Mouse (Mus musculus): ENCODE data around the gene Nol4l.
A peak's percentile ranks its signal among the peaks of the same experiment; 100 is the strongest.

Nol4l gene

DNA sequence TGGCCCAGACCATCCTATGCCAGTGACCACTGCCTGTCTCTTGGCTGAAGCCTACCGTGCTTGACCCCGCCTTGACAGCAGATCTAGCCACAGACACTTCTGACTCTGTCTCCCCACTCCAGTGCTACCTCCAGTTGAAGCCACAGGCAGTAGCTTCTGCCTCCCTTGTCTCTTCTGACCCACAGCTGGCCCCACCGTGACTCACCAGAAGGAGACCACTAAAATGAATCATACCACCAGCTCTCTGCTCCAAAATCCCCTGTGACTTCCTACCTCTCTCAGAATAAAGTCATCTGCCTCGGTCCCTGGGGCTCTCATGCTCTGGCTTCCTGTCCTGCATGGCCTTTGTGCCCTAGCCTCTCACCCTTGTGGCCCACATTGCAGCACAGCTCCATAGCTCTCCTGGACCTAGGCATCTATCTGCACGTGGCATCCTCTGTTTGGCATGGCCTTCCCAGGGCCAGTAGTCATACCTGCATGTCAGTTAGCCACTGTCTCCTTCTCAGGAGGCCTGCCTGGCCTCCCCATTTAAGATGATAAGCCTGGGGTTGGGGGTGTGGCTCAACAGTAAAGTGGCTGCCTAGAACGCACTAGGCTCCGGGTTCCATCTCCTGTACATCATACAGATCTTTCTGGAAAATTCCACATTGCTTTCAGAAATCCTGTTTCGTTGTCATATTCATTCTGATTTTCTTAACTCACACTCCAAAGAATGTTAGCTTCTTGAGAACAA is 13.3 kb upstream of the Nol4l start:
- DNase-seq = no peak

DNA sequence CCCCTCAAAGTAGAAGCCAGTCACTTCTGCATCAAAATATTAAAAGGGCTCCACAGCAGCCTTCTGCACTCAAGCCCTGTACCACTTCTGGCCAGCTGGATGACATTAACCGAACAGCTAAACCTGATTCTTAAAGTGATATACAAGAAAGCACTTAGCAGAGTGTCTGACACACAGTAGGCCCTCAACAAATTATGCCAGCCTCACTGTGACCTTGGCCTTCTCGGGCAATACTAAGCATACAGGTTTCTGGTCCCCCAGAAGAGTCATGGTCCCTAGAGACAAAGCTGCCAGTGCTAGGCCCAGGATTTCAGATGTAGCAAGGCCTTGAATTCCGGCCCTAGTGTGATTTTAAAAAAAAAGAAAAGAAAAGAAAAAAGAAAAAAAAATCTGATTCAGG is 9.1 kb upstream of the Nol4l start:
- DNase-seq = no peak

DNA sequence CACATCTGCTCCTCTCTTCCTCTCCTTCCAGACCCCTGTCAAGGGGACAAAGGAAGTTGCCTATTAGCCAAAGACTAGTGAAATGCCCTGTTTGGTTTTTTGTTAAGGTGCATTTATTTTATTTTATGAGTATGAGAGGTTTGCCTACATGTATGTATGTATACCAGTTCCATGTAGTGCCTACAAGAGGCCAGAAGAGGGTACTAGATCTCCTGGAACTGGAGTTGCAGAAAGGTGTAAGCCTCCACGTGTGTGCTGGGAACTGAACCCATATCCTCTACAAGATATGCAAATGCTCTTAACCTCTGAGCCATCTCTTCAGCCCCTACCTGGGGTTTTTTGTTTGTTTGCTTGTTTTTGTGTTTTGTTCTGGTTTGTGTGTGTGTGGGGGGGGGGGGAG is 4.2 kb upstream of the Nol4l start:
- no peak for DNase-seq

DNA sequence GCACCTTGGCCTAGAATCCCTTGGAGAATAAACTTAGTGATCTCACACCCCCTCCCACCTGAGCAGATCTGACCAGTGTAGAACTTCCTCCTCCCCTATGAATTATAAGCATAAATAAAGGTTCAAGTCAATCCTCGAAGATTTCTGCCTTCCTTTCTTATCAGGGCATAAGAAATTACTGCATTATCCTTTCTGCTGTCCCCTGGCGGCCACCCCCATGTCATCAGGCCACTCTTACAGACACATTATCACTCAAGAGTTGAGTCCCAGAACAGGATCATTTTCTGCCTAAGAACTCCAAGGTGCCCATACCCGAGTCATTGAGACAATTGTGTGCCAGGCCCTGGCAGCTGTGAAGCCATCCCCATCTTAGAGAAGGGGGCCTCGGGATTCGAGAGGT is 1.2 kb upstream of the Nol4l start:
- DNase-seq = no peak

DNA sequence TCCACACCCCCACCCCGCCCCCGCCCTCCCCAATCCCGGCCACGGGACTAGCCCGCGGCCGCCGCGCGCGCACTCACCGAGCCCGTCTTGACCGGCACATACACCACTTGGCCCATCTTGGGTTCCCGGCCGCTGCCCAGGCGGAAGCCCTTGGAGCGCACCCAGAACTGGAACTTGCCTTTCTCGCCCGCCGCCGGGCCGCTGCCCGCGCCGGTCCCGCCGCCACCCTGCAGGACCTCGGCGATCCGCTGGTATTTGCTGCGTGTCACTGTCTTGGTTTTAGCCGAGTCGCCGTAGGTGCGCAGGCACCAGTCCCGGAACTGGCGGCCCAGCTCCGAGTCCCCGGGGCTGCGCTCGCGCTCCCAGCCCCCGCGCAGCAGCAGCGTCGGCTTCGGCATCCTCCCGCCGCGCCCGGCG is 398 bp downstream of the Nol4l start:
- no peak for DNase-seq

DNA sequence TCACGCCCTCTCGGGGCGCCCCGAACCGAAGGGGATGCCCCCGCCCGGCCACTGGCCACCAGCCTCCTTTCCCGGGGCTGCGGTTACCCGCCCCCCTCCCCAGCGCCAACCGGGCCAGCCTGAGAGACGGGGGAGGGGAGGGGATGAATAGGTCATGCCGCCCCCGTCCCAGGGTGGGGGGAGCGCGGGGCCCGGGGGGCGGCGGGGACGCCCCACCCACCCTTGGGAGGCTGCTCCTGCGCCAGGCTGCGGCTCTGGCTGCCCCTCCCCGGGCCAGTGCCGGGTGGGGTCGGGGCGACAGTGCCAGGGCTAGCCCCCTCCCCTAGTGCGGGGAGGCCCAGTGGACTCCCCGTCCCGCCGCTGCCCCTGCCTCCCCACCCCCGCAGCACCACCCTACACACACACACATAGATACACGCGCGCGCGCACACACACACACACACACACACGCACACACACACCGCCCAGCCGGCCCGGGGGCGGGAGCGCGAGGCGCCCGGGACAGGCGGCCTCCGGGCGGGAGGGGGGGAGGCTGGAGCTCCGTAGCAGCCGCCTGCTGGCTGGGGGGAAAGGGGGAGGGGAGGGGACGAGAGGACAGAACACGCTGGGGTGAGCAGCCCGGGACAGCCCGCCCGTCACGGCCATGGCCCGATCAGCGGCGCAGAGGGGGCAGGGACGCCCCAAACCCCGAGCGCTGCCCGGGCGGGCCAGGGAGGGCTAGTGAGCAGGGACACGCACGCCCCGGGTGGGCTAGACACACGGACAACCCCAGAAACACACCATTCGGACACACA is 1.0 kb downstream of the Nol4l start:
- DNase-seq = no peak

DNA sequence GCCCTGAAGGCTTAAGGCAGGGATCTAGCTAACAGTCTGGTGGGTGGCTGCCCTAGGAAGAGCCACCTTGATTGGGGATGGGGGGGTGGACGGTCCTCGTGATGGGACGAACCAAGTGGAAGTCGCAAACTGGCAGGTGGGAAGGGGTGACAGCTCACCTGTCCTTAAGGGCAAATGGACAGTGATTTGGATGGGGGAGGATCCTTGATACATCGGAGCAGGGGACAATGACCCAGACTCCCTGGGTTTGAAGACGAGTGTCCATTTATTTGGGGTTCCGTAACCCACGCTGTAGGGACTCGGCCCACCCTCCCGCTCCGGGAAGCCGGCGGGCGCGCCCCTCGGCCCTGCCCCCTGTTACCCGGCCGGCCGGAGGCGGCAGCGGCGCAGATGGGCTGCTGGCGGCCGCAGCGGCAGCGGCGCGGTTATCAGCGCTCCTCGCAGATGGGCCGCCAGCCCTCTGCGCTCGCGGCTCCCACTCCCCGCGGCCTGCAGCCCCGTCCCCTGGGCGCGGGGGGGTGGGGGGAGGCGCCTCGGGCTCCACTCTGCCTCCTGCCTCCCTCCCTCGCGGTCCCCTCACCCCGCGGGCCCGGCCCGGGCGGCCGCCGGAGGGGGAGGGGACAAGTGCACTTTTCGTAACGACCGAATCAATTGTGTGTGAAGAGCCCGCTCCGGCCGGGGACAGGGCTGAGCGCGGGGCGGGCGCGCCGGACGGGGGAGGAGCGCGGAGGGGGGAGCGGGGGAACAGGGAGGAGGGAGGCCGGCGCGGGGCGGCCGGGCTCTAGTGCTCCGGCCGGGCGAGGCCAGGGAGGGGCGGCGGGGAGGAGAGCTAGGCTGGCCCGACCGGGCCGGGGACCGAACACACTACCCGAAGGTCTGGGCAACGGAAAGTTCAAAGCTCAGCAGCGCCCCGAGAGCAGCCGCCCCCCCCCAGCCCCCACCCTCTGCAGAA is 1.9 kb downstream of the Nol4l start:
- peak in 1 of 2 experiments; percentile 9 for DNase-seq

DNA sequence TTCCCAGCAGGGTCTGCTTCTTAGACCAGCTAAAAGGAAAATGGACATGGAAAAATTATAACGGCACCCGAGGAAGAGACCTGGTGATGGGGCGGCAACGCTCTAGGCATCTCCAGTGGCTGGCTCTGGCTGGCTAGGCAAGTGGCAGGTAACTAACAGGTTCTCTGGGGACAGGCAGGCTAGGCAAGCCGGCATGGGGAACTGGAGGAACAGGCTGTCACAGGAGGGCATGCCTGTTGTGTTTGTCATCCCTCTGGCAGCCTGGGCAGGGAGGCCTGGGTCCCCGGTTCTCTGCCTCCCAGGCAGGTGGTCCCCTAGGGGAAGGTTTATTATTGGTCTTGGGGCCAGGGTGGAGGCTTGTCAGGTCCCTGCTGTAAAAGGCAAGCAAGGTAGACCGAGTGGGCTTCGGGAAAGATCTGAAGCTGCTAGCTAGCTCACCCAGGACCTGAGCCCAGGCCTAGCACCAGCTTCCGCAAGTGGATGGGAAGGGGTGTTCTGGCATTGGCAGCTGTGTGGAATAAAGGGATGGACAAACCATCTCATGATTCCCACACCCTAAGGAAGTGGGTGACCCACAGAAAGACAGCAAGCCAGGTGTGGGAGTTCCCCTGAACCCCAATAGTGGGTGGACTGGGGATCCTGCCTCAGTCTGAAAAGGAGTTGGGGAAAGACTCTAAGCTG is 2.8 kb downstream of the Nol4l start:
- no peak for DNase-seq

DNA sequence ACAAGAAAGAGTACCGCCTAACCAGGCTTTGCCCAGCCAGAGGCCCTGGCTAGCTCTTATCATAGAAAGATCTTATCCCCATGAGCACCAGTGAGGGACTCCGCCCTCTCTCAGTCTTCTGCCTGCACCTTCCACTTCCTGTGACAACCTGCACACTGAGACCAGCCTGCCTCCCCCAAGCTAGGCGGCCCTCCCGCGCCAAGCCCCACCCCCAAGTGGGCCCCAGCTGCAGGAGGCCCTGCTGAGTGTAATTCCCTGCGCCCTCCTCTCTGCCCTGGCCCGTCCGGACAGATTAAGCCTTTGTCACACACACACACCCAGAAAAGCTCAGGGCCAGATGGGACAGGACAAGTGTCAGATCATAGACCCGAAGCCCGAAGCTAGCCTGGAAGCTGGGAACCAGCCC is 3.9 kb downstream of the Nol4l start:
- DNase-seq = peak; percentile 69 to 80

DNA sequence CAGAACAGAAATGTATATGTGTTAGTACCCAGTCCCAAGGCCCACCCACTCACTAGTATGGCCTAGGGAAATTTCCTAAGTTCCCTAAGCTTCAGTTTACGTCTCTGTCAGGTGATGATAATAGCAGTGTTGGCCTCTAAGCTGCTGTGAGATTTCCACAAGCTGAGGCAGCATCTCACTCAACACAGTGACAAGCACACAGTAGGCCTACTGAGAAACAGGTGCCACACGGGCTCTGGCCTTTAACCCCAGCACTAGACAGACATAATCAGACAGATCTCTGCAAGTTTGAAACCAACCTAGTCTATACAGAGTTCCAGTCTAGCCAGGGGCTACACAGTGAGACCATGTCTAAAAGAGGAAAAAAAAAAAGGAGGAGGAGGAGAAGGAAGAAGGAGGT is 5.0 kb downstream of the Nol4l start:
- no peak for DNase-seq

DNA sequence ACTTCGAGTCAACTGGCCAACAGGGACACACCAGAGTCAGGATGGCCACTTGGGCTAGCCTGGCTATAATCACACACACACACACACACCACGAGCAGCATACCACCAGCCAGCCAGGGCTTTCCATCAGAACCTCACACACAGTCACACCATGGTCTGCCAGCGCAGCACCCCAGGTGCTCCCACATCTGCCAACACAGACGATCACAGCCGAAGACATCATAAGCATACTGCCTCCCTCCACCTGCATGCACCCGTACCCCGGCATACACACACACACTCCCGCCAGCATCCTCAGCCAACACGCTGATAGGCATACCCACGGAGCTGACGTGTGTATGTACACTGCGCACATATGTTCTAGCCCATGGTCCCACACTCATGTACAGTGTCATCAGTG is 6.1 kb downstream of the Nol4l start:
- peak; percentile 34 to 44 for DNase-seq

DNA sequence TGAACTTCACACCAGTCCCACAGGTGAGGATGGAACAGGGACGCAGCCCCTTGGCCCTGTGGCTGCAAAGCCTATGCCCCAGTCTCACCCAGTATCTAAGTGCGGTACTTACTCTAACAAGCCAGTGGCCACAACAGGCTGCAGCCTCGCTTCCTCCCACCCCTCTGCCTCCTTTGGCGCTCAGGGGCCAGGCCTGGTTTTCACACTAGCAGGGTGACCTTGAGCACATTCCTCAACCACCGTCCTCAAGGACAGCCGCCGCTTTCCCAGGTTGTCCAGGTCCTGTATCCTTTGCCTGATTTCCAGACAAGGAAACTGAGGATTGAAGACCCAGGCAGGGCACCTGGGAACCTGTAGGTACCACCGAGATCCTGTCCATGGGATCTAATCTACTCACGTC is 6.6 kb downstream of the Nol4l start:
- DNase-seq = no peak

DNA sequence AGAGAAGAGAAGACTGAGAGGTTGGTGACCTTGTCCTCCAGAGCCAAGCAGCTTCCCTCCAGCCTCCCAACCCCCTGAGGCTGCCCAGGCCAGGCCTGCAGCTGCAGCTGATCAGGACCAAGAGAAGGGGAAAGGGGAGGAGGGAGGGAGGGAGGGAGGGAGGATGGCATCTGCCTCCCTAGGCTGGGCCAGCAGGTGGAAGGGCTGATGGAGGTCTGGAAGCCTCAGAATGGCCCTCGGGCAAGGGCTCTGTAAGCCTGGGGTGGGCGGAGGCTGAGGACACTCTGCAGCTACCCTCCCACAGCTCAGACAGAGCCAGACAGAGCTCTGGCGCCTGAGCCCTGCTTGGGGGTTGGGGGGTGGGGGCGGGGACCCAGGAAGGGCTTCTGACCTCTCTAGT is 7.5 kb downstream of the Nol4l start:
- DNase-seq = no peak

DNA sequence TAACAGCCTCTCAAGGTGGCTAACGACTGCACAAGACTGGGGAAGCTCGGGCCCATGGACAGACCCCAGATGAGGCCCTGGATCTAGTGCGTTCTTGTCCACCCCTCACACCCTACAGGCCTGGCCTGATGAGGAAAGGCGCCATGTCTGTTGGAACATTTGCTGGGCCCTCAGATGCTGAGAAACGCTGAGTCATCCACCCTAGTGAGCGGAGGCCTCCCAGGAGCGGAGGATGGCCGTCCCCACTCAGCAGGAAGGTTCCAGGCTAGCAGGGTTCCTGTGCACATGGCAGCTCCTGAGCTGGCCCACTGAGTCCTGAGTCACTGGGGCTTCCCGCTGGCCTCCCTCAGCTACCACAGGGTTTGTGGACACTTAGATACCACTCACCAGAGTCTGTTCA is 9.7 kb downstream of the Nol4l start:
- no peak for DNase-seq

DNA sequence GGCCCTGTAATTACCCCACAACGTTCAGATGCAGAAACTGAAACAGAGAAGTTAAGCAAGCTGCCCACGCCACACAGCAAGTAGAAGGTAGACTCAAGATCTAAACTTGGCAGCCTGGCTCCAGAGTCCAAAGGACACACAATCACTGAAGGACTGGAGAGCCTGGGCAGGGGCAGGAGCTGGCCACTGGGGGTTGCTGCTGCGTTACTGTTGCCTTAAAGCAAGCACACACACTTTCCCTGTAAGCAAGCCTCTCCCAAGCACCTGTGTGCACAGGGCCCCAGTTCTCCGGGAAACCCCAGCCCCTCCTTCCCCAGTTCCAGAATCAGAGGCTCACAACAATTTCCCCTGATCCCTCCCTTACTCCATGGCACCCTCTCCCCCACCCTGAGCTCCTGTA is 12.8 kb downstream of the Nol4l start:
- DNase-seq = no peak

DNA sequence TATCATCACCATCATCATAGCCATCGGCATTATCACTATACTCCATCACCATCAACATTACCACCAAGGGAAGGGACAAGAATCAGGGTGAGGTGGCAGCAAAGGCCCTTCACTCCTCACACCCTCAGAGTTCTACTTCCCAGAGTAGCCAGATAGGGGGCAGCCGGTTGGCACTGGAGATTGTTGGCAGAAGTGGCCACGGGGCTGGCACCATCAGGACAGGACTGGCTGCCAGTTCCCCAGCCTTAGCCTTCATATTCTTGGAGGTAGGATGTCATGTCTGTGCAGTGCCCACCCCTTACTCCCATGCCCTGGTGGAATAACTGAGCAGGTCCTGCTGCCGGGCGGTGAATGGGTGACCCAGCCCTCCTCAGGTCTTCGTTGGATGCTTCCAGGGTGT is 14.2 kb downstream of the Nol4l start:
- no peak for DNase-seq

DNA sequence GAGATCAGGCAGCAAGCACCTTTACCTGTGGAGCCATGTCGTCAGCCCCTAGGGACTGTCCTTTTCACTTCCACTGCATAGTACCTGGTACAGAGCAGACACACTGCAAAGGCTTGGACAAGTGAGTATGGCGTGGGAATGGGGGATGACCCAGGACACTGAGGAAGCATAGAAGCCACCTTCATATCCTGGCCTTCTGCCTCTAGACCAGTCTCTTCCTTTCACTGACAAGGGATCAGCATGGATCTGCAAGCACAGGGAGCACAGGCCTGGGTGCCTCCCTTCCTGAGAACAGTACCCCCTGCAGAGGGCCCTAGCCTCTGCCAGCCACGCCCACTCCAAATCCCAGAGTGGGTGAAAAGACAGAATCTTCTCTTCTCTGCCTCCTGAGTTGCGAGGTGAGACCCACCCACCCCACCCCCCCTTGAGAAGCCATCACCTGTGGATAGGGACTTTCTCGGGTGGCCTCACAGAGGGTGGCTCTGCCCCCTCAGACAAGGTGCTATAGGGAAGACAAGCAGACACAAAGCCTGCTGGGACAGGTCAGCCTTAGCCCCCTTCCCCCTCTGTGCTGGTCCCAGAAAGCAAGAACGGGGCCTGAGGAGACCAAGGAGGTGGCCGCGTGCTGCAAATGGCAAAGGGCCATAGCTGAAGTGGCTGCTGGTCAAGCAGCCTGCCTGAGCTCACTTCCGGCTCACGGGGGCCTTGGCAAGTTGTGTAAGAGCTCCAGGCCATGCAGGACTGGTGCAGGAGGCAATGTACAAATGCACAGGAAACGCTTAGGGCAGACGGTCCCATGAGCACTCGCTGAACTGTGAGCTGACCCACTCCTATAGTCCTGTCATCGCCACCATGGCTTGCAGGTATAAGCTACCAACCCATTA is 15.0 kb downstream of the Nol4l start:
- no peak for DNase-seq

DNA sequence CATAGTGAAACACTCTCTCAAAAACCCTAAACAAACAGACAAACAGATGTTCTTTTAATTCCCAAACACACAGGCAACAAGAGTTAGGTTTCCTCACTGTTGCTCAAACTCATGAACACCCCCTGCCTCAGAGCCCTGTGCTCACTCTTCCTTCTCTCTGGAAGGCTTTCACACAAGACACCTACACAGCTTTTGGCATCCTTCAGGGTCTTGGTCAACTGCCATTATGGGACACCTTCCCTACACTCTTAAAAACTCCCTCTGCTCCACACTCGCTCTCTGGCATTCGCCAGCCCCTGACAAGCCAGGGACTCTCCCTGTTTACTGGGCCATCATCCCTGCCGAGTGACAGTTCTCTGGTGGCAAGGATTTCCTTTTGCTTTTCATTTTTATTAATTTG is 15.8 kb downstream of the Nol4l start:
- DNase-seq = no peak

DNA sequence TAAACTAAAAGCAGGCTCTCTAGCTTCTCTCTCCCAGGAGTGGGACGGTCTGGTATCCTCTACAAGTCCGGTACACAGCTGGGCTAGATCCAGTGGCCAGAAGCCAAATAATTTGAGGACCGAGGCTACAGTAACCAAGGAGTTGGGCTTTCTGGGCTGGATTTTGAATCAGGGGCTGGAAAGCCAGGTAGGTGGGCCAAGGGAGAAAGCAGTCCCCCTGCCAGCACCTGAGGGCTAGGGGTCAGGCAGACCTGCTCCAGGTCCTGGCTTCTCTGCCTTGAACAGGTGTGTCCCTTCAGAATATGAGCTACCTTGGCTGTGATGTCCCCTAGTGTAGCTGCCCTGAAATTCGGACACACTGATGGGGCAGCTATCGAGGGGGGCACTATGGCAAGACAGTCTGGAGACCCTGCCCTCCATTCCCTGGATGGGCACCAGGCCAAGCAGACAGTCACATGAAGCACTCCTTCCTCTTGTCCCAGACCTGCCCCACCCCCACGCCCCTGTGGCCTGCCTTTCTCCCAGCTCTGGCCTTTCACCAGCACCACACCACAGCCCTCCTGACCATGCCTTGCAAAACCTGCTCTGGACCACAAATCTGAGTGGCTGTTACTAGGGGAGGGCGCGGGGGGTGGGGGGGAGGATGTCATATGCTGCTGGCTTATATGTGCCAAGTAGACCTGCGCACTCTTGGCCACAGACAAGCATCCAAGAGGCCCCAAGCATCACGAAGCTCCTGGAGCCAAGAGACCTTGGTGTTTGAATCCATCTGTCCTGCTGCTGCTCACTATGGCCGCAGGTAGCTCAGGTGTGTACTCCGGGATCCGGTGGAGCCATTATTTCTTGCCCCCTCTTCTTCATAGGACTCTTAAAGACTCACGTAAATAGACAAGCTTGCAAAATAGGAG is 17.1 kb downstream of the Nol4l start:
- DNase-seq = no peak

DNA sequence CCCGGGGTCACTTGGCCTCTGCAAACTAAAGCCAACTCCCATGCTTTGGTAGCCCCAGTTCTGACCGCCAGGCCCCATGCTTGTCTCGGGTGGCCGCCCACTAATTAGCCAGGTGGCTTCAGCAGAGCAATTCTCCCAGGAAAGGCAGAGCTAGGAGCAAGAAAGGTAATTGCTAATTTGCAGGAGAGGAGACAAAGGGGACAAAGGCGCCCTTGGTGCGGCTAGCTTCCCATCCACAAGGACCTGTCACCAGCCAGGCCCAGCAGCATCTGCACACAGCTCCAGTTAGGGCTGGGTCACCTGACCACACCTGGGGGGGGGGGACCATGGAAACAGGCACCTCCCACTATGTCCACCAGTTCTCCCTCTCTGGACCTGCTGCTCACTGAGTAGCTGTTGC is 18.2 kb downstream of the Nol4l start:
- DNase-seq = no peak

DNA sequence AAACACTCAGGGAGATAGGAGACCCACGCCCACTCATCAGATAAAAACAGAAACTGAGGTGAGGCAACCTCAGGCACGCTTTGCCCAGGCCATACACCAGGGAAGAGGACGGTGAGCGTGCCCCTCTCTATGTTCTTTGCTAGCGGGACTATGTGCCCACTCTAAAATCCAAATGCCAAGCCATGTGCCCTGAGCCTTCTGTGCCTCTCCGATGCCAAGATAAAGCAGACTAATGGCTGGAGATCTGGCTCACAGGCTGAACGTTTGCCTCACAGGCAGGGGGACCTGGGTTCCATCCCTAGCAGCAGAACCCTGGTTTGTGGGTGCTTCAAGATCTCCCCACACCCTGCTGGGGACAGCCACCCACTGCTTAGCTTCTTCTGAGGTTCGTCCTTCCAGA is 19.6 kb downstream of the Nol4l start:
- DNase-seq = no peak
